Mouse (Mus musculus) midbrain, embryonic 16.5 days (tissue): ENCODE measurements around the gene Sel1l. TPM values are rescaled to one million over a fixed set of nuclear protein-coding genes. Genes with fewer than 3 reads are reported as not detected.
"Not testable (repeated sequence)": the region's sequence is repeated elsewhere in the genome, so short reads cannot be mapped to it uniquely, and the experiment has no call there.

Experiments
- ATAC-seq: fragments of 200-750 bp; cut with Nextera tagmentation; 2 replicates; pipeline ENCODE4 v1.8.0; 2017; ENCODE audit warnings: moderate TSS enrichment
- H3K27ac ChIP-seq: fragments of 300-500 bp; sonication (generic); 2 replicates; pipeline ENCODE4 v1.5.1; 2014; ENCODE audit warnings: mild to moderate bottlenecking, low read length, mixed read lengths
- H3K27me3 ChIP-seq: fragments of 300-500 bp; sonication (generic); 2 replicates; pipeline ENCODE4 v1.6.1; 2014; ENCODE audit warnings: low read depth, low read length, mixed read lengths; ENCODE audit not compliant: control insufficient read depth, insufficient read depth
- H3K36me3 ChIP-seq: fragments of 300-500 bp; sonication (generic); 2 replicates; pipeline ENCODE4 v1.6.1; 2014; ENCODE audit warnings: mild to moderate bottlenecking, low read length, moderate library complexity, mixed read lengths; ENCODE audit not compliant: control insufficient read depth, insufficient read depth
- H3K4me1 ChIP-seq: fragments of 300-500 bp; sonication (generic); 2 replicates; pipeline ENCODE4 v1.6.1; 2014; ENCODE audit warnings: mild to moderate bottlenecking, low read length, mixed read lengths; ENCODE audit not compliant: control insufficient read depth, insufficient read depth
- H3K4me2 ChIP-seq: fragments of 300-500 bp; sonication (generic); 2 replicates; pipeline ENCODE4 v1.6.1; 2014; ENCODE audit warnings: mild to moderate bottlenecking, low read length, mixed read lengths
- H3K4me3 ChIP-seq: fragments of 300-500 bp; sonication (generic); 2 replicates; pipeline ENCODE4 v1.5.1; 2014; ENCODE audit warnings: low read depth, mild to moderate bottlenecking, low read length, moderate library complexity, mixed read lengths
- H3K9ac ChIP-seq: fragments of 300-500 bp; sonication (generic); 2 replicates; pipeline ENCODE4 v1.6.1; 2014; ENCODE audit warnings: low read depth, low read length, mixed read lengths
- H3K9me3 ChIP-seq: fragments of 300-500 bp; sonication (generic); replicated peaks from 2 replicates; pipeline ENCODE4 v1.6.1; 2014; ENCODE audit warnings: mild to moderate bottlenecking, low read length, mixed read lengths; ENCODE audit not compliant: control insufficient read depth, poor library complexity, severe bottlenecking
- WGBS: fragments of 180-500 bp; shearing (Covaris S2); extraction: QIAGEN DNeasy Blood & Tissue Kit; methylation state at CpG from one replicate; pipeline ENCODE4 v1.1.7; 2014; 5-methylcytosine and 5-hydroxymethylcytosine counted together
- polyA plus RNA-seq: library from polyadenylated mRNA; unstranded; fragments of >200 nt; fragmentation: Nextera tagmentation; extraction: Ambion mirVana; gene quantifications from 2 replicates; pipeline ENCODE4 v1.2.1, GENCODE M21; 2015

The Sel1l gene
- polyA plus RNA-seq, 1 experiment from 2014 or later: 103 TPM

- H3K9me3 ChIP-seq: no peaks in the 10 kb centered on the region
- H3K36me3 ChIP-seq: no peaks in the 10 kb centered on the region
- H3K27ac ChIP-seq: no peak overlapping the region
- no peak overlapping the region for H3K9ac ChIP-seq
- H3K4me3 ChIP-seq: no peak overlapping the region
- 66% methylated on average over 4 of the region's 4 CpGs for WGBS
- no peak for ATAC-seq
- no peak overlapping the region for H3K4me2 ChIP-seq
- no peaks in the 10 kb centered on the region for H3K27me3 ChIP-seq
- H3K4me1 ChIP-seq: no peaks in the 10 kb centered on the region
These were observed 52.2 kb downstream of the Sel1l start for GRCm38 (mm10) chr12:91796774-91797173.

GRCm38 (mm10) chr12:91793266-91793665 is 55.7 kb downstream of the Sel1l start:
- Histone ChIP-seq H3K9ac (no peak overlapping the region), H3K4me3 (no peak overlapping the region), H3K27ac (no peak overlapping the region), H3K4me1 (no peaks in the 10 kb centered on the region), H3K36me3 (no peaks in the 10 kb centered on the region), H3K27me3 (no peaks in the 10 kb centered on the region), H3K4me2 (no peak overlapping the region), H3K9me3 (no peaks in the 10 kb centered on the region)
- 77% methylated on average over 8 of the region's 8 CpGs for WGBS
- ATAC-seq: no peak

GRCm38 (mm10) chr12:91791822-91792221 is 57.1 kb downstream of the Sel1l start:
- Histone ChIP-seq H3K9me3 (no peaks in the 10 kb centered on the region), H3K27me3 (no peaks in the 10 kb centered on the region), H3K27ac (no peak overlapping the region), H3K4me2 (no peak overlapping the region), H3K36me3 (no peaks in the 10 kb centered on the region), H3K9ac (no peak overlapping the region), H3K4me1 (no peaks in the 10 kb centered on the region), H3K4me3 (no peak overlapping the region)
- WGBS: 81% methylated on average over 4 of the region's 4 CpGs
- ATAC-seq: no peak

- Histone ChIP-seq H3K9ac (no peak overlapping the region), H3K27ac (no peak overlapping the region), H3K27me3 (no peaks in the 10 kb centered on the region), H3K9me3 (no peaks in the 10 kb centered on the region), H3K4me3 (no peak overlapping the region), H3K4me2 (no peak overlapping the region), H3K36me3 (no peaks in the 10 kb centered on the region), H3K4me1 (no peaks in the 10 kb centered on the region)
- no peak for ATAC-seq
- 55% methylated on average over 6 of the region's 6 CpGs for WGBS
These were observed 59.2 kb downstream of the Sel1l start for GRCm38 (mm10) chr12:91789801-91790200.

- H3K9ac ChIP-seq, ATAC-seq, H3K4me3 ChIP-seq, H3K27ac ChIP-seq, H3K27me3 ChIP-seq, H3K9me3 ChIP-seq, H3K36me3 ChIP-seq, H3K4me2 ChIP-seq, H3K4me1 ChIP-seq: not testable (repeated sequence)
- WGBS: 64% methylated on average over 3 of the region's 3 CpGs
These were observed 60.5 kb downstream of the Sel1l start for GRCm38 (mm10) chr12:91788446-91788845.

GRCm38 (mm10) chr12:91787959-91788437 is 61.0 kb downstream of the Sel1l start, which contains the start of gene Ston2:
Ston2 (minus strand) TSS chr12:91788387.
- no peaks in the 10 kb centered on the region for H3K27me3 ChIP-seq
- no peak within 1 kb of the TSS for H3K4me3 ChIP-seq
- H3K4me1 ChIP-seq: no peaks in the 10 kb centered on the region
- H3K9ac ChIP-seq: no peak within 1 kb of the TSS
- 91% methylated on average over 9 of the region's 9 CpGs for WGBS
- ATAC-seq: no peak
- H3K4me2 ChIP-seq: no peak within 1 kb of the TSS
- no peak within 1 kb of the TSS for H3K27ac ChIP-seq
- H3K9me3 ChIP-seq: no peaks in the 10 kb centered on the region
- no peaks in the 10 kb centered on the region for H3K36me3 ChIP-seq

- no peak for ATAC-seq
- WGBS: 65% methylated on average over 10 of the region's 10 CpGs
- no peaks in the 10 kb centered on the region for H3K27me3 ChIP-seq
- no peaks in the 10 kb centered on the region for H3K36me3 ChIP-seq
- no peaks in the 10 kb centered on the region for H3K9me3 ChIP-seq
- no peak overlapping the region for H3K9ac ChIP-seq
- no peak overlapping the region for H3K4me3 ChIP-seq
- H3K27ac ChIP-seq: no peak overlapping the region
- H3K4me1 ChIP-seq: no peaks in the 10 kb centered on the region
- no peak overlapping the region for H3K4me2 ChIP-seq
These were observed 62.6 kb downstream of the Sel1l start for GRCm38 (mm10) chr12:91786355-91786754.

GRCm38 (mm10) chr12:91781432-91781831 is 67.5 kb downstream of the Sel1l start:
- Histone ChIP-seq H3K27me3 (peaks cover 5% of the 10 kb centered on the region; the same call in 1 of the 2 replicates), H3K4me1 (peaks cover 5% of the 10 kb centered on the region), H3K9me3 (no peaks in the 10 kb centered on the region), H3K27ac (no peak overlapping the region), H3K4me3 (no peak overlapping the region), H3K9ac (no peak overlapping the region), H3K36me3 (no peaks in the 10 kb centered on the region), H3K4me2 (no peak overlapping the region)
- ATAC-seq: no peak
- WGBS: 89% methylated on average over 5 of the region's 5 CpGs

GRCm38 (mm10) chr12:91780531-91780930 is 68.4 kb downstream of the Sel1l start:
- peaks cover 5% of the 10 kb centered on the region; the same call in 1 of the 2 replicates for H3K27me3 ChIP-seq
- no peak overlapping the region for H3K4me2 ChIP-seq
- peaks cover 5% of the 10 kb centered on the region for H3K4me1 ChIP-seq
- H3K36me3 ChIP-seq: no peaks in the 10 kb centered on the region
- H3K4me3 ChIP-seq: no peak overlapping the region
- ATAC-seq: no peak
- H3K9ac ChIP-seq: no peak overlapping the region
- no peaks in the 10 kb centered on the region for H3K9me3 ChIP-seq
- H3K27ac ChIP-seq: no peak overlapping the region
- WGBS: 82% methylated on average over 3 of the region's 3 CpGs
